Mouse (Mus musculus) cortical plate, adult 2 months (tissue): ENCODE results near the gene Zfp653.

Experiments
- CTCF ChIP-seq: fragments of 200-500 bp; IDR thresholded peaks from 2 replicates; pipeline ENCODE4 v1.5.1; 2011; ENCODE audit warnings: mild to moderate bottlenecking, control low read depth, low read length; ENCODE audit not compliant: insufficient read depth; ENCODE audit errors: extremely low read depth
- POLR2A ChIP-seq: fragments of 200-500 bp; IDR thresholded peaks from 2 replicates; pipeline ENCODE4 v1.6.1; 2011; ENCODE audit warnings: mild to moderate bottlenecking, low read length, control low read depth; ENCODE audit not compliant: insufficient read depth; ENCODE audit errors: extremely low read depth

- no peak for TF ChIP-seq POLR2A
- TF ChIP-seq CTCF: peak; percentile 48
Measured at GRCm38 (mm10) chr9:22095854-22096307, 24.7 kb upstream of the Zfp653 start.
